ENCODE assay signal across 20 mouse cellular contexts in genomic region chr15:77099756-77100155, GRCm38 (mm10). TPM values are rescaled to one million over a fixed set of nuclear protein-coding genes. Genes with fewer than 3 reads are reported as not detected.
DNase-seq lines count a peak whose midpoint lies in the region; ATAC-seq and TF ChIP-seq lines count a peak whose summit lies in the region.
"Had no signal": no experiment of that assay in that cellular context is flagged by ENCODE, and none has a peak within 500 bp of the region (broad histone marks: within the 10 kb centered on the region; RNA-seq: fewer than 3 reads in every experiment).

No protein-coding gene starts in this region.

- no peak for DNase-seq in frontal cortex, postnatal 14 days (ENCODE audit: low spot score in 2 of 2)
- peak; percentile 34 for DNase-seq in layer of hippocampus, adult 9-11 months
- no peak for DNase-seq in layer of hippocampus, postnatal 36 days
- no peak for DNase-seq in testis, postnatal 14 days (ENCODE audit: low spot score)
- DNase-seq: adrenal gland, postnatal 14 days; cerebellum, adult 18-20 months; cerebellum, adult 9-11 months; cerebellum, postnatal 36 days; gastrocnemius, postnatal 25 days; heart, postnatal 4 days had no signal

- peaks cover 29% of the 10 kb centered on the region for H3K79me2 ChIP-seq in myocyte (ENCODE audit: control insufficient read depth, insufficient read depth)

- peak; percentile 31 for TF ChIP-seq POLR2A in myocyte (IDR thresholded peaks at IDR 0.05; ENCODE audit: insufficient read length, low read depth)

- no peak overlapping the region for H3ac ChIP-seq in myocyte (ENCODE audit: control insufficient read depth, insufficient read length)

- H3K4me2 ChIP-seq in myocyte (ENCODE audit: low read depth): no peak overlapping the region
- H3K4me2 ChIP-seq: forebrain, embryonic 13.5 days; heart, embryonic 12.5 days; hindbrain, embryonic 14.5 days; intestine, embryonic 15.5 days had no signal

- ATAC-seq in frontal cortex, adult (ENCODE audit: low TSS enrichment): peak; percentile 76
- ATAC-seq: activated CD4-positive, CD25-positive, alpha-beta regulatory T cell, adult 4 months; forebrain, embryonic 13.5 days; intestine, embryonic 15.5 days; Patski had no signal

- peaks cover 95% of the 10 kb centered on the region for H3K36me3 ChIP-seq in myocyte (ENCODE audit: control insufficient read depth, insufficient read depth)

- H3K4me3 ChIP-seq in myocyte: no peak overlapping the region
- H3K4me3 ChIP-seq: forebrain, embryonic 13.5 days; heart, embryonic 12.5 days; intestine, embryonic 15.5 days had no signal

- H3K27me3 ChIP-seq in myocyte (ENCODE audit: control insufficient read depth, insufficient read depth, insufficient read length): no peaks in the 10 kb centered on the region
- H3K27me3 ChIP-seq: forebrain, embryonic 13.5 days; heart, embryonic 12.5 days; intestine, embryonic 15.5 days; Patski had no signal

TF ChIP-seq in myocyte, 11 proteins besides CTCF, POLR2A, EP300 and RAD21:
- TF ChIP-seq TCF3 (IDR thresholded peaks at IDR 0.05; ENCODE audit: insufficient read length, low read depth) (no peak), E2F4 (IDR thresholded peaks at IDR 0.05; ENCODE audit: insufficient read depth) (no peak), MAX (IDR thresholded peaks at IDR 0.05; ENCODE audit: low read depth) (no peak), MYOG (IDR thresholded peaks at IDR 0.05; ENCODE audit: control insufficient read depth in 1 of 3, insufficient read depth in 1 of 3, insufficient read length in 2 of 3, low read depth in 2 of 3) (no peak), POLR2AphosphoS2 (IDR thresholded peaks at IDR 0.05; ENCODE audit: insufficient read length, low read depth) (no peak)

RNA-seq across cellular contexts. Expression of gene Mb, which starts 49.3 kb away (rescaled TPM):
- total RNA-seq in layer of hippocampus, postnatal 36 days (2021): under 1 TPM in 1 of 2 experiments, not detected in 1; 0.37 TPM
- 1,055 TPM for polyA plus RNA-seq in myocyte (2012; fragmentation: generic; extraction: Trizol)
- total RNA-seq: CH12.LX; granulocyte monocyte progenitor cell, adult 5-6 weeks had no signal
- polyA plus RNA-seq: activated CD4-positive, CD25-positive, alpha-beta regulatory T cell, adult 4 months; forebrain, embryonic 13.5 days; Patski had no signal

RNA-seq across cellular contexts. Expression of gene Apol6, which starts 55.2 kb away (rescaled TPM):
- total RNA-seq in layer of hippocampus, postnatal 36 days (2021): not detected
- polyA plus RNA-seq in myocyte (2012; fragmentation: generic; extraction: Trizol): 4.8 TPM
- total RNA-seq: CH12.LX; granulocyte monocyte progenitor cell, adult 5-6 weeks had no signal
- polyA plus RNA-seq: activated CD4-positive, CD25-positive, alpha-beta regulatory T cell, adult 4 months; forebrain, embryonic 13.5 days; hindbrain, embryonic 14.5 days had no signal
